11 mouse cellular contexts compared by ENCODE assay signal in the genomic region with DNA sequence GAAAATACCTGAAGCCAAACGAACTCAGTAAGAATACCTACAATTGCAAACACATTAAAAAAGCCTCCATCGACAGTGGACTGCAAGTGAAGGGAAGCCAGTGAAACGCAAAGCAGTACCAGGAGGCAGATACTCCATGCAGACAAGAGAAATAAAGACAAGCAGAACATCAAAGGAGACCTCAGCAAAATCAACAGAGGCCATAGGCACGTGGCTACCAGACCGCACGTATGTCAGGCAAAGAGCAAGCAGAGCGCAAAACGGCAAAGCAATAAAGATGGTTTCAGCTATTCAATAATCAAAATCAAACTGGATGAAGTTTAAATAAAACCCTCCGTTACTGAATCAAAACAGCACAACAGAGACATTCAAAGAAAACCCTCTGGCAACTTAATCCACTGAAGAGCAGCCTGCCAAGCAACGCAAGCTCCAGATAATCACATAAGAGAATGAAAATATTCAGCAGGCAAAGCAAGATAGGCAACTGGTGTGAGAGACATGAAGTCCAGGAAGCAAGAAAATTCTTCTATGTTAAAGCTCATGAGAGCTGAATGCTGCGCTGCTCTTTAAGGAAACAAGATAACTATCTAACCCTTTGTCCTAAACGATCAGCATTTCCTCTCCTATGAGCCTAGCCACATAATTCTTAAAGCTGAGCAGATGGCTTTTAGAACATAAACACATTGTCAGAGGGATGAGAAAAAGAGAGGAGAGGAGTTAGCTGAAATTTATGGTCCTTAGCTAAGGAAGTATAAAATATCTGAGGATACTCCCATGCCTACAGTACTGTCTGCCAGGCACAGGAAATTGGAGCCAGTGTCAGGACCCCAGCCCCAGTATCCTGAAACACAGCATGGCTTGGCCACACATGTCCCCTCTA.
DNase-seq lines count a peak whose midpoint lies in the region; ATAC-seq and TF ChIP-seq lines count a peak whose summit lies in the region.
"Had no signal": no experiment of that assay in that cellular context is flagged by ENCODE, and none has a peak within 500 bp of the region (broad histone marks: within the 10 kb centered on the region; RNA-seq: fewer than 3 reads in every experiment).

No protein-coding gene starts in this region.

- no peak for TF ChIP-seq CTCF in liver, embryonic 14.5 days (IDR thresholded peaks at IDR 0.05; ENCODE audit: low read depth)
- no peak for TF ChIP-seq CTCF in liver, postnatal 0 days (IDR thresholded peaks at IDR 0.05; ENCODE audit: low read depth)

- 34% methylated on average over 12 of the region's 12 CpGs for WGBS in liver, embryonic 14.5 days (ENCODE audit: insufficient replicate concordance)
- 39% methylated on average over 12 of the region's 12 CpGs for WGBS in liver, postnatal 0 days (ENCODE audit: insufficient replicate concordance)
- WGBS in embryonic facial prominence, embryonic 14.5 days = 35% methylated on average over 12 of the region's 12 CpGs

- no peaks in the 10 kb centered on the region for H3K9me3 ChIP-seq in liver, embryonic 14.5 days (ENCODE audit: control insufficient read depth, low read length)
- no peaks in the 10 kb centered on the region for H3K9me3 ChIP-seq in liver, postnatal 0 days (ENCODE audit: low read length)
- no peaks in the 10 kb centered on the region for H3K9me3 ChIP-seq in embryonic facial prominence, embryonic 14.5 days (ENCODE audit: control insufficient read depth, low read length)
- H3K9me3 ChIP-seq: limb, embryonic 12.5 days had no signal

- H3K9ac ChIP-seq in liver, embryonic 14.5 days (replicated peaks) = no peak overlapping the region
- H3K9ac ChIP-seq in liver, postnatal 0 days (replicated peaks) = no peak overlapping the region
- no peak overlapping the region for H3K9ac ChIP-seq in embryonic facial prominence, embryonic 14.5 days (ENCODE audit: low read depth, low read length)
- H3K9ac ChIP-seq: limb, embryonic 12.5 days had no signal

- H3K27ac ChIP-seq in liver, embryonic 14.5 days = no peak overlapping the region
- no peak overlapping the region for H3K27ac ChIP-seq in liver, postnatal 0 days (ENCODE audit: low read depth)
- no peak overlapping the region for H3K27ac ChIP-seq in embryonic facial prominence, embryonic 14.5 days (replicated peaks; ENCODE audit: low read depth, low read length)
- H3K27ac ChIP-seq: limb, embryonic 12.5 days had no signal

- DNase-seq in frontal cortex, postnatal 10 days (ENCODE audit: low spot score in 2 of 2) = no peak
- DNase-seq in liver, embryonic 14.5 days (ENCODE audit: low read depth in 3 of 3, low spot score in 3 of 3) = no peak
- DNase-seq in liver, postnatal 0 days = no peak
- peak; percentile 55 for DNase-seq in embryonic facial prominence, embryonic 14.5 days (ENCODE audit: low spot score)
- peak; percentile 12 for DNase-seq in telencephalon, adult 2 months (ENCODE audit: low read depth, low spot score)
- no peak for DNase-seq in spleen, postnatal 4 days (ENCODE audit: low spot score in 2 of 2)
- DNase-seq in MN1 (ENCODE audit: low spot score) = no peak
- DNase-seq: cerebellum, postnatal 14 days; gastrocnemius, postnatal 25 days had no signal

- H3K4me3 ChIP-seq in liver, embryonic 14.5 days (ENCODE audit: insufficient read depth in 1 of 2, low read depth in 2 of 2, low read length in 2 of 2) = no peak overlapping the region
- no peak overlapping the region for H3K4me3 ChIP-seq in liver, postnatal 0 days (ENCODE audit: low read depth, low read length)
- H3K4me3 ChIP-seq in embryonic facial prominence, embryonic 14.5 days (ENCODE audit: low read depth, low read length) = no peak overlapping the region
- H3K4me3 ChIP-seq: limb, embryonic 12.5 days had no signal

- no peaks in the 10 kb centered on the region for H3K36me3 ChIP-seq in liver, embryonic 14.5 days (replicated peaks; ENCODE audit: control insufficient read depth, insufficient read depth, low read depth)
- H3K36me3 ChIP-seq in liver, postnatal 0 days (replicated peaks; ENCODE audit: insufficient read depth, low read length) = no peaks in the 10 kb centered on the region
- H3K36me3 ChIP-seq in embryonic facial prominence, embryonic 14.5 days (ENCODE audit: control insufficient read depth, insufficient read depth, low read length) = no peaks in the 10 kb centered on the region
- H3K36me3 ChIP-seq: limb, embryonic 12.5 days had no signal

- TF ChIP-seq EP300 in liver, embryonic 14.5 days (IDR thresholded peaks at IDR 0.05; ENCODE audit: low read depth) = no peak
- no peak for TF ChIP-seq EP300 in liver, postnatal 0 days (IDR thresholded peaks at IDR 0.05; ENCODE audit: low read depth)

- ATAC-seq in frontal cortex, adult (ENCODE audit: low TSS enrichment) = peak; percentile 76
- no peak for ATAC-seq in liver, embryonic 14.5 days (ENCODE audit: insufficient read depth)
- ATAC-seq in liver, postnatal 0 days = no peak
- ATAC-seq in embryonic facial prominence, embryonic 14.5 days (ENCODE audit: low read depth) = no peak

- peaks cover 5 to 21% of the 10 kb centered on the region in 2 experiments; a peak in 3 of 4 replicates for H3K4me1 ChIP-seq in liver, embryonic 14.5 days (replicated peaks; ENCODE audit: control insufficient read depth in 2 of 2, insufficient read depth in 2 of 2, low read length in 1 of 2)
- peaks cover 11% of the 10 kb centered on the region for H3K4me1 ChIP-seq in liver, postnatal 0 days (ENCODE audit: insufficient read depth)
- peaks cover 4% of the 10 kb centered on the region; the same call in 1 of the 2 replicates for H3K4me1 ChIP-seq in embryonic facial prominence, embryonic 14.5 days (ENCODE audit: control insufficient read depth, insufficient read depth, low read length)
- H3K4me1 ChIP-seq: limb, embryonic 12.5 days had no signal

- 0 out of 2 replicates have a peak overlapping the region, but pooled peaks have one; percentile 6 for H3K4me2 ChIP-seq in liver, embryonic 14.5 days (ENCODE audit: low read depth)
- no peak overlapping the region for H3K4me2 ChIP-seq in liver, postnatal 0 days (ENCODE audit: low read depth, low read length)
- H3K4me2 ChIP-seq in embryonic facial prominence, embryonic 14.5 days (ENCODE audit: low read depth, low read length) = 0 out of 2 replicates have a peak overlapping the region, but pooled peaks have one; percentile 7
- H3K4me2 ChIP-seq: limb, embryonic 12.5 days had no signal

- no peaks in the 10 kb centered on the region for H3K27me3 ChIP-seq in liver, embryonic 14.5 days (ENCODE audit: control insufficient read depth, insufficient read depth, low read length)
- no peaks in the 10 kb centered on the region for H3K27me3 ChIP-seq in liver, postnatal 0 days (ENCODE audit: insufficient read depth, low read length)
- H3K27me3 ChIP-seq in embryonic facial prominence, embryonic 14.5 days (replicated peaks; ENCODE audit: control insufficient read depth, insufficient read depth, low read length) = no peaks in the 10 kb centered on the region
- H3K27me3 ChIP-seq: limb, embryonic 12.5 days had no signal

Comparison
In these comparisons a context has a peak if more than half of its experiments do, and no peak if none do; other contexts are left out.
1. DNase-seq: peak in embryonic facial prominence, embryonic 14.5 days (single experiment) and telencephalon, adult 2 months (single experiment); none in frontal cortex, postnatal 10 days (0 of 2), liver, embryonic 14.5 days (0 of 3), liver, postnatal 0 days (single experiment), spleen, postnatal 4 days (0 of 2) and MN1 (single experiment).